Mouse (Mus musculus) midbrain, embryonic 14.5 days (tissue): ENCODE data around the gene Rreb1. TPM values are rescaled to one million over a fixed set of nuclear protein-coding genes. Genes with fewer than 3 reads are reported as not detected.

Experiments
- ATAC-seq: fragments of 200-750 bp; cut with Nextera tagmentation; 2 replicates; pipeline ENCODE4 v1.8.0; 2017; ENCODE audit warnings: moderate number of reproducible peaks, moderate library complexity; ENCODE audit not compliant: low FRiP score, low TSS enrichment
- DNase-seq: peaks from one replicate; pipeline ENCODE4 v3.0.0-alpha.2; 2015
- H3K27ac ChIP-seq: fragments of 300-500 bp; sonication (generic); replicated peaks from 2 replicates; pipeline ENCODE4 v1.5.1; 2014; ENCODE audit warnings: mild to moderate bottlenecking, low read depth, low read length, moderate library complexity
- H3K27me3 ChIP-seq: fragments of 300-500 bp; sonication (generic); 2 replicates; pipeline ENCODE4 v1.6.1; 2014; ENCODE audit warnings: low read length, control low read depth, mixed read lengths; ENCODE audit not compliant: control insufficient read depth, insufficient read depth
- H3K36me3 ChIP-seq: fragments of 300-500 bp; sonication (generic); 2 replicates; pipeline ENCODE4 v1.6.1; 2014; ENCODE audit warnings: low read length, control low read depth; ENCODE audit not compliant: control insufficient read depth, insufficient read depth
- H3K4me1 ChIP-seq: fragments of 300-500 bp; sonication (generic); 2 replicates; pipeline ENCODE4 v1.6.1; 2014; ENCODE audit warnings: mild to moderate bottlenecking, antibody characterized with exemption, low read length, control low read depth; ENCODE audit not compliant: control insufficient read depth, insufficient read depth
- H3K4me2 ChIP-seq: fragments of 300-500 bp; sonication (generic); 2 replicates; pipeline ENCODE4 v1.6.1; 2014; ENCODE audit warnings: mild to moderate bottlenecking, low read length, moderate library complexity
- H3K4me3 ChIP-seq: fragments of 300-500 bp; sonication (generic); replicated peaks from 2 replicates; pipeline ENCODE4 v1.5.1; 2014; ENCODE audit warnings: low read depth, low read length
- H3K9ac ChIP-seq: fragments of 300-500 bp; sonication (generic); replicated peaks from 2 replicates; pipeline ENCODE4 v1.6.1; 2014; ENCODE audit warnings: mild to moderate bottlenecking, low read length, moderate library complexity
- H3K9me3 ChIP-seq: fragments of 300-500 bp; sonication (generic); 2 replicates; pipeline ENCODE4 v1.6.1; 2016; ENCODE audit warnings: low read length, control low read depth, mixed read lengths; ENCODE audit not compliant: control insufficient read depth
- WGBS: fragments of 180-500 bp; shearing (Covaris S2); extraction: QIAGEN DNeasy Blood & Tissue Kit; methylation state at CpG from one replicate; pipeline ENCODE4 v1.1.7; 2014; 5-methylcytosine and 5-hydroxymethylcytosine counted together
- polyA plus RNA-seq: library from polyadenylated mRNA; unstranded; fragments of >200 nt; fragmentation: Nextera tagmentation; extraction: Ambion mirVana; gene quantifications from 2 replicates; pipeline ENCODE4 v1.2.1, GENCODE M21; 2014

The Rreb1 gene
- polyA plus RNA-seq, 1 experiment from 2014 or later, result 3.9 TPM

- DNase-seq, result no peak
- no peaks in the 10 kb centered on the region for H3K9me3 ChIP-seq
- H3K36me3 ChIP-seq, result no peaks in the 10 kb centered on the region
- H3K4me1 ChIP-seq, result no peaks in the 10 kb centered on the region
- no peak overlapping the region for H3K4me3 ChIP-seq
- no peak overlapping the region for H3K27ac ChIP-seq
- no peaks in the 10 kb centered on the region for H3K27me3 ChIP-seq
- no peak overlapping the region for H3K4me2 ChIP-seq
- 88% methylated on average over 9 of the region's 9 CpGs for WGBS
- ATAC-seq, result no peak
- H3K9ac ChIP-seq, result no peak overlapping the region
Measured at GRCm38 (mm10) chr13:37908061-37908460, 129.9 kb downstream of the Rreb1 start.

- ATAC-seq, result no peak
- Histone ChIP-seq H3K9me3 (no peaks in the 10 kb centered on the region), H3K4me1 (no peaks in the 10 kb centered on the region), H3K9ac (no peak overlapping the region), H3K36me3 (no peaks in the 10 kb centered on the region), H3K27me3 (no peaks in the 10 kb centered on the region), H3K4me3 (no peak overlapping the region), H3K27ac (no peak overlapping the region), H3K4me2 (no peak overlapping the region)
- DNase-seq, result no peak
- WGBS, result 94% methylated on average over 6 of the region's 6 CpGs
Measured at GRCm38 (mm10) chr13:37908493-37908892, 130.3 kb downstream of the Rreb1 start.

- no peak overlapping the region for H3K27ac ChIP-seq
- H3K9ac ChIP-seq, result no peak overlapping the region
- no peak for ATAC-seq
- DNase-seq, result no peak
- no peaks in the 10 kb centered on the region for H3K4me1 ChIP-seq
- no peak overlapping the region for H3K4me3 ChIP-seq
- H3K4me2 ChIP-seq, result no peak overlapping the region
- 89% methylated on average over 2 of the region's 2 CpGs for WGBS
- H3K27me3 ChIP-seq, result no peaks in the 10 kb centered on the region
- H3K36me3 ChIP-seq, result no peaks in the 10 kb centered on the region
- H3K9me3 ChIP-seq, result no peaks in the 10 kb centered on the region
Measured at GRCm38 (mm10) chr13:37909225-37909624, 131.0 kb downstream of the Rreb1 start.

- H3K27ac ChIP-seq, result no peak overlapping the region
- H3K4me2 ChIP-seq, result no peak overlapping the region
- H3K4me1 ChIP-seq, result no peaks in the 10 kb centered on the region
- DNase-seq (no peak), ATAC-seq (no peak)
- no peaks in the 10 kb centered on the region for H3K9me3 ChIP-seq
- WGBS, result 84% methylated on average over 6 of the region's 6 CpGs
- H3K9ac ChIP-seq, result no peak overlapping the region
- H3K4me3 ChIP-seq, result no peak overlapping the region
- H3K36me3 ChIP-seq, result no peaks in the 10 kb centered on the region
- no peaks in the 10 kb centered on the region for H3K27me3 ChIP-seq
Measured at GRCm38 (mm10) chr13:37912011-37912410, 133.8 kb downstream of the Rreb1 start.

GRCm38 (mm10) chr13:37912591-37913467 lies 134.6 kb downstream of the Rreb1 start:
- no peak for DNase-seq
- Histone ChIP-seq H3K4me2 (no peak overlapping the region), H3K27ac (no peak overlapping the region), H3K4me1 (no peaks in the 10 kb centered on the region), H3K9ac (no peak overlapping the region), H3K36me3 (no peaks in the 10 kb centered on the region), H3K27me3 (no peaks in the 10 kb centered on the region), H3K4me3 (no peak overlapping the region), H3K9me3 (no peaks in the 10 kb centered on the region)
- ATAC-seq, result no peak
- WGBS, result 53% methylated on average over 12 of the region's 12 CpGs

- no peak overlapping the region for H3K4me2 ChIP-seq
- no peaks in the 10 kb centered on the region for H3K4me1 ChIP-seq
- H3K27me3 ChIP-seq, result no peaks in the 10 kb centered on the region
- no peak overlapping the region for H3K9ac ChIP-seq
- H3K27ac ChIP-seq, result no peak overlapping the region
- H3K4me3 ChIP-seq, result no peak overlapping the region
- H3K36me3 ChIP-seq, result no peaks in the 10 kb centered on the region
- H3K9me3 ChIP-seq, result no peaks in the 10 kb centered on the region
- DNase-seq (no peak), ATAC-seq (no peak)
- WGBS, result 36% methylated on average over 3 of the region's 3 CpGs
Measured at GRCm38 (mm10) chr13:37913963-37914362, 135.8 kb downstream of the Rreb1 start.

GRCm38 (mm10) chr13:37918336-37919261 lies 140.4 kb downstream of the Rreb1 start:
- H3K36me3 ChIP-seq, result no peaks in the 10 kb centered on the region
- no peaks in the 10 kb centered on the region for H3K27me3 ChIP-seq
- DNase-seq (no peak), ATAC-seq (no peak)
- no peak overlapping the region for H3K27ac ChIP-seq
- no peaks in the 10 kb centered on the region for H3K4me1 ChIP-seq
- no peak overlapping the region for H3K4me3 ChIP-seq
- H3K9me3 ChIP-seq, result no peaks in the 10 kb centered on the region
- 89% methylated on average over 15 of the region's 15 CpGs for WGBS
- H3K9ac ChIP-seq, result no peak overlapping the region
- H3K4me2 ChIP-seq, result no peak overlapping the region

- Histone ChIP-seq H3K36me3 (no peaks in the 10 kb centered on the region), H3K27me3 (no peaks in the 10 kb centered on the region), H3K9me3 (no peaks in the 10 kb centered on the region), H3K4me3 (no peak overlapping the region), H3K4me1 (no peaks in the 10 kb centered on the region), H3K9ac (no peak overlapping the region), H3K27ac (no peak overlapping the region), H3K4me2 (no peak overlapping the region)
- DNase-seq (no peak), ATAC-seq (no peak)
- WGBS, result 91% methylated on average over 3 of the region's 3 CpGs
Measured at GRCm38 (mm10) chr13:37919711-37920277, 141.6 kb downstream of the Rreb1 start.
